Mouse (Mus musculus) neural tube, embryonic 14.5 days (tissue): ENCODE measurements at regions not wholly inside any gene's neighbourhood (a gene's known extent, or its start where the extent isn't known, plus 50 kb on each side); places are given as distances from the start of the nearest gene placed in this dataset.

ENCODE experiments used
- ATAC-seq: fragments of 200-750 bp; cut with Nextera tagmentation; 2 replicates; pipeline ENCODE4 v1.8.0; 2017; ENCODE audit warnings: low read depth, mild to moderate bottlenecking, moderate TSS enrichment, moderate library complexity
- H3K27ac ChIP-seq: fragments of 300-500 bp; sonication (generic); 2 replicates; pipeline ENCODE4 v1.5.1; 2014; ENCODE audit warnings: low read depth, mild to moderate bottlenecking, control low read depth, low read length, moderate library complexity, mixed read lengths
- H3K27me3 ChIP-seq: fragments of 300-500 bp; sonication (generic); 2 replicates; pipeline ENCODE4 v1.6.1; 2014; ENCODE audit warnings: low read length; ENCODE audit not compliant: control insufficient read depth, insufficient read depth
- H3K36me3 ChIP-seq: fragments of 300-500 bp; sonication (generic); 2 replicates; pipeline ENCODE4 v1.6.1; 2014; ENCODE audit warnings: low read length, mixed read lengths; ENCODE audit not compliant: control insufficient read depth, insufficient read depth
- H3K4me1 ChIP-seq: fragments of 300-500 bp; sonication (generic); 2 replicates; pipeline ENCODE4 v1.6.1; 2014; ENCODE audit warnings: low read length; ENCODE audit not compliant: control insufficient read depth, insufficient read depth
- H3K4me2 ChIP-seq: fragments of 300-500 bp; sonication (generic); 2 replicates; pipeline ENCODE4 v1.6.1; 2014; ENCODE audit warnings: mild to moderate bottlenecking, low read depth, low read length, control low read depth
- H3K4me3 ChIP-seq: fragments of 300-500 bp; sonication (generic); 2 replicates; pipeline ENCODE4 v1.5.1; 2014; ENCODE audit warnings: low read depth, low read length, control low read depth, mixed read lengths
- H3K9ac ChIP-seq: fragments of 300-500 bp; sonication (generic); replicated peaks from 2 replicates; pipeline ENCODE4 v1.6.1; 2014; ENCODE audit warnings: low read depth, mild to moderate bottlenecking, control low read depth, low read length, mixed read lengths
- H3K9me3 ChIP-seq: fragments of 300-500 bp; sonication (generic); 2 replicates; pipeline ENCODE4 v1.6.1; 2016; ENCODE audit warnings: low read length; ENCODE audit not compliant: control insufficient read depth
- WGBS: fragments of 180-500 bp; shearing (Covaris S2); extraction: QIAGEN DNeasy Blood & Tissue Kit; methylation state at CpG from one replicate; pipeline ENCODE4 v1.1.7; 2014; 5-methylcytosine and 5-hydroxymethylcytosine counted together

- Histone ChIP-seq H3K27ac (no peak overlapping the region), H3K4me3 (no peak overlapping the region), H3K4me1 (no peaks in the 10 kb centered on the region), H3K36me3 (no peaks in the 10 kb centered on the region), H3K27me3 (no peaks in the 10 kb centered on the region), H3K4me2 (no peak overlapping the region), H3K9ac (no peak overlapping the region), H3K9me3 (no peaks in the 10 kb centered on the region)
- no peak for ATAC-seq
- WGBS, result 78% methylated on average over 6 of the region's 6 CpGs
Measured at GRCm38 (mm10) chr5:103374162-103374561, 50.8 kb upstream of the Ptpn13 start.

- 94% methylated on average over 4 of the region's 4 CpGs for WGBS
- no peak overlapping the region for H3K4me2 ChIP-seq
- H3K9ac ChIP-seq, result no peak overlapping the region
- no peaks in the 10 kb centered on the region for H3K27me3 ChIP-seq
- no peak overlapping the region for H3K4me3 ChIP-seq
- H3K36me3 ChIP-seq, result no peaks in the 10 kb centered on the region
- no peaks in the 10 kb centered on the region for H3K9me3 ChIP-seq
- no peak for ATAC-seq
- no peaks in the 10 kb centered on the region for H3K4me1 ChIP-seq
- no peak overlapping the region for H3K27ac ChIP-seq
Measured at GRCm38 (mm10) chr5:103373089-103373488, 51.9 kb upstream of the Ptpn13 start.

GRCm38 (mm10) chr5:103370456-103370855 is 54.5 kb upstream of the Ptpn13 start:
- no peak for ATAC-seq
- no peak overlapping the region for H3K4me3 ChIP-seq
- no peaks in the 10 kb centered on the region for H3K36me3 ChIP-seq
- H3K27ac ChIP-seq, result no peak overlapping the region
- no peak overlapping the region for H3K9ac ChIP-seq
- H3K4me2 ChIP-seq, result no peak overlapping the region
- WGBS, result 84% methylated on average over 4 of the region's 4 CpGs
- H3K4me1 ChIP-seq, result no peaks in the 10 kb centered on the region
- H3K27me3 ChIP-seq, result no peaks in the 10 kb centered on the region
- no peaks in the 10 kb centered on the region for H3K9me3 ChIP-seq

- Histone ChIP-seq H3K4me3 (no peak overlapping the region), H3K27me3 (no peaks in the 10 kb centered on the region), H3K36me3 (no peaks in the 10 kb centered on the region), H3K4me2 (no peak overlapping the region), H3K9me3 (no peaks in the 10 kb centered on the region), H3K9ac (no peak overlapping the region), H3K27ac (no peak overlapping the region), H3K4me1 (no peaks in the 10 kb centered on the region)
- WGBS, result 79% methylated on average over 10 of the region's 10 CpGs
- ATAC-seq, result no peak
Measured at GRCm38 (mm10) chr5:103368993-103369392, 56.0 kb upstream of the Ptpn13 start.

- Histone ChIP-seq H3K4me2 (no peak overlapping the region), H3K9me3 (no peaks in the 10 kb centered on the region), H3K27ac (no peak overlapping the region), H3K9ac (no peak overlapping the region), H3K4me3 (no peak overlapping the region), H3K4me1 (no peaks in the 10 kb centered on the region), H3K27me3 (no peaks in the 10 kb centered on the region), H3K36me3 (no peaks in the 10 kb centered on the region)
- WGBS, result 84% methylated on average over 12 of the region's 12 CpGs
- ATAC-seq, result no peak
Measured at GRCm38 (mm10) chr5:103367201-103367671, 57.8 kb upstream of the Ptpn13 start.

GRCm38 (mm10) chr5:103365700-103366448 is 59.1 kb upstream of the Ptpn13 start:
- WGBS, result 91% methylated on average over 19 of the region's 19 CpGs
- Histone ChIP-seq H3K4me2 (no peak overlapping the region), H3K36me3 (no peaks in the 10 kb centered on the region), H3K4me1 (no peaks in the 10 kb centered on the region), H3K9ac (no peak overlapping the region), H3K27me3 (no peaks in the 10 kb centered on the region), H3K9me3 (no peaks in the 10 kb centered on the region), H3K4me3 (no peak overlapping the region), H3K27ac (no peak overlapping the region)
- ATAC-seq, result no peak

- no peaks in the 10 kb centered on the region for H3K4me1 ChIP-seq
- H3K4me3 ChIP-seq, result no peak overlapping the region
- no peaks in the 10 kb centered on the region for H3K9me3 ChIP-seq
- H3K27ac ChIP-seq, result no peak overlapping the region
- no peaks in the 10 kb centered on the region for H3K27me3 ChIP-seq
- H3K9ac ChIP-seq, result no peak overlapping the region
- WGBS, result 80% methylated on average over 21 of the region's 21 CpGs
- H3K36me3 ChIP-seq, result no peaks in the 10 kb centered on the region
- ATAC-seq, result no peak
- H3K4me2 ChIP-seq, result no peak overlapping the region
Measured at GRCm38 (mm10) chr5:103364791-103365699, 59.9 kb upstream of the Ptpn13 start.

- Histone ChIP-seq H3K4me2 (no peak overlapping the region), H3K9ac (no peak overlapping the region), H3K9me3 (no peaks in the 10 kb centered on the region), H3K27me3 (no peaks in the 10 kb centered on the region), H3K4me1 (no peaks in the 10 kb centered on the region), H3K27ac (no peak overlapping the region), H3K4me3 (no peak overlapping the region), H3K36me3 (no peaks in the 10 kb centered on the region)
- WGBS, result 85% methylated on average over 13 of the region's 13 CpGs
- no peak for ATAC-seq
Measured at GRCm38 (mm10) chr5:103360775-103361247, 64.2 kb upstream of the Ptpn13 start.

- H3K9ac ChIP-seq, result no peak overlapping the region
- H3K4me1 ChIP-seq, result no peaks in the 10 kb centered on the region
- no peaks in the 10 kb centered on the region for H3K36me3 ChIP-seq
- H3K27me3 ChIP-seq, result no peaks in the 10 kb centered on the region
- no peak overlapping the region for H3K4me3 ChIP-seq
- H3K9me3 ChIP-seq, result no peaks in the 10 kb centered on the region
- no peak for ATAC-seq
- H3K27ac ChIP-seq, result no peak overlapping the region
- WGBS, result 82% methylated on average over 10 of the region's 10 CpGs
- H3K4me2 ChIP-seq, result no peak overlapping the region
Measured at GRCm38 (mm10) chr5:103360360-103360759, 64.6 kb upstream of the Ptpn13 start.
